Mouse (Mus musculus) midbrain, embryonic 15.5 days (tissue): Measurements from ENCODE around the gene 4930518I15Rik. TPM values are rescaled to one million over a fixed set of nuclear protein-coding genes. Genes with fewer than 3 reads are reported as not detected.
"Not testable (repeated sequence)": the region's sequence is repeated elsewhere in the genome, so short reads cannot be mapped to it uniquely, and the experiment has no call there.

ENCODE experiments used
- ATAC-seq: fragments of 200-750 bp; cut with Nextera tagmentation; replicated peaks from 2 replicates; pipeline ENCODE4 v1.8.0; 2017; ENCODE audit warnings: moderate TSS enrichment
- H3K27ac ChIP-seq: fragments of 300-500 bp; sonication (generic); 2 replicates; pipeline ENCODE4 v1.5.1; 2015; ENCODE audit warnings: mild to moderate bottlenecking, inconsistent platforms
- H3K27me3 ChIP-seq: fragments of 300-500 bp; sonication (generic); replicated peaks from 2 replicates; pipeline ENCODE4 v1.6.1; 2015; ENCODE audit warnings: inconsistent platforms
- H3K36me3 ChIP-seq: fragments of 300-500 bp; sonication (generic); replicated peaks from 2 replicates; pipeline ENCODE4 v1.6.1; 2015; ENCODE audit warnings: inconsistent platforms
- H3K4me1 ChIP-seq: fragments of 300-500 bp; sonication (generic); 2 replicates; pipeline ENCODE4 v1.6.1; 2015; ENCODE audit warnings: inconsistent platforms
- H3K4me2 ChIP-seq: fragments of 300-500 bp; sonication (generic); 2 replicates; pipeline ENCODE4 v1.6.1; 2015; ENCODE audit warnings: inconsistent platforms, mild to moderate bottlenecking, moderate library complexity
- H3K4me3 ChIP-seq: fragments of 300-500 bp; sonication (generic); 2 replicates; pipeline ENCODE4 v1.5.1; 2015; ENCODE audit warnings: mild to moderate bottlenecking, inconsistent platforms
- H3K9ac ChIP-seq: fragments of 300-500 bp; sonication (generic); 2 replicates; pipeline ENCODE4 v1.6.1; 2015; ENCODE audit warnings: mild to moderate bottlenecking, inconsistent platforms
- H3K9me3 ChIP-seq: fragments of 300-500 bp; sonication (generic); 2 replicates; pipeline ENCODE4 v1.6.1; 2016; ENCODE audit warnings: inconsistent platforms
- WGBS: fragments of 180-500 bp; shearing (Covaris S2); methylation state at CpG from one replicate; pipeline ENCODE4 v1.1.7; 2015; ENCODE audit warnings: mixed read lengths; 5-methylcytosine and 5-hydroxymethylcytosine counted together
- polyA plus RNA-seq: library from polyadenylated mRNA; unstranded; fragments of >200 nt; fragmentation: Nextera tagmentation; extraction: Ambion mirVana; gene quantifications from 2 replicates; pipeline ENCODE4 v1.2.1, GENCODE M21; 2015

The 4930518I15Rik gene
- polyA plus RNA-seq: 11.3 and 11.6 TPM in 2 replicates

- no peak for ATAC-seq
- no peak within 1 kb of the TSS for H3K4me3 ChIP-seq
- H3K36me3 ChIP-seq: no peaks in the 10 kb centered on the region
- peaks cover 16% of the 10 kb centered on the region for H3K4me1 ChIP-seq
- no peak within 1 kb of the TSS for H3K9ac ChIP-seq
- H3K27me3 ChIP-seq: no peaks in the 10 kb centered on the region
- H3K9me3 ChIP-seq: no peaks in the 10 kb centered on the region
- no peak within 1 kb of the TSS for H3K4me2 ChIP-seq
- 81% methylated on average over 2 of the region's 2 CpGs for WGBS
- no peak within 1 kb of the TSS for H3K27ac ChIP-seq
Measured at GRCm38 (mm10) chr2:156857835-156858234, at the start of gene 4930518I15Rik. Gene 4930518I15Rik (minus strand): TSS chr2:156857946.

GRCm38 (mm10) chr2:156905931-156906330, 48.2 kb upstream of the 4930518I15Rik start:
- not testable (repeated sequence) for H3K36me3 ChIP-seq, H3K27ac ChIP-seq, H3K4me3 ChIP-seq, H3K4me1 ChIP-seq, ATAC-seq, H3K27me3 ChIP-seq, H3K4me2 ChIP-seq, H3K9ac ChIP-seq, H3K9me3 ChIP-seq
- 36% methylated on average over 4 of the region's 4 CpGs for WGBS

GRCm38 (mm10) chr2:156904976-156905717, 47.4 kb upstream of the 4930518I15Rik start:
- H3K9ac ChIP-seq: no peak overlapping the region
- no peaks in the 10 kb centered on the region for H3K27me3 ChIP-seq
- H3K36me3 ChIP-seq: no peaks in the 10 kb centered on the region
- H3K4me2 ChIP-seq: no peak overlapping the region
- H3K9me3 ChIP-seq: no peaks in the 10 kb centered on the region
- WGBS: 32% methylated on average over 6 of the region's 6 CpGs
- no peak overlapping the region for H3K4me3 ChIP-seq
- ATAC-seq: no peak
- H3K4me1 ChIP-seq: no peaks in the 10 kb centered on the region
- H3K27ac ChIP-seq: no peak overlapping the region

GRCm38 (mm10) chr2:156903367-156903766, 45.6 kb upstream of the 4930518I15Rik start:
- Histone ChIP-seq H3K4me2 (no peak overlapping the region), H3K27ac (no peak overlapping the region), H3K4me1 (no peaks in the 10 kb centered on the region), H3K36me3 (no peaks in the 10 kb centered on the region), H3K9ac (no peak overlapping the region), H3K27me3 (no peaks in the 10 kb centered on the region), H3K9me3 (no peaks in the 10 kb centered on the region), H3K4me3 (no peak overlapping the region)
- ATAC-seq: no peak
- WGBS: 31% methylated on average over 2 of the region's 2 CpGs

- H3K4me3 ChIP-seq, H3K9me3 ChIP-seq, H3K4me1 ChIP-seq, ATAC-seq, H3K4me2 ChIP-seq, H3K9ac ChIP-seq, H3K27ac ChIP-seq, H3K27me3 ChIP-seq, H3K36me3 ChIP-seq: not testable (repeated sequence)
- 81% methylated on average over 4 of the region's 4 CpGs for WGBS
Measured at GRCm38 (mm10) chr2:156902411-156902810, 44.7 kb upstream of the 4930518I15Rik start.

GRCm38 (mm10) chr2:156901883-156902282, 44.1 kb upstream of the 4930518I15Rik start:
- no peaks in the 10 kb centered on the region for H3K4me1 ChIP-seq
- no peak overlapping the region for H3K27ac ChIP-seq
- ATAC-seq: no peak
- H3K4me3 ChIP-seq: no peak overlapping the region
- WGBS: 81% methylated on average over 6 of the region's 6 CpGs
- no peak overlapping the region for H3K9ac ChIP-seq
- no peaks in the 10 kb centered on the region for H3K27me3 ChIP-seq
- H3K4me2 ChIP-seq: no peak overlapping the region
- H3K36me3 ChIP-seq: no peaks in the 10 kb centered on the region
- H3K9me3 ChIP-seq: no peaks in the 10 kb centered on the region

- no peak overlapping the region for H3K4me2 ChIP-seq
- ATAC-seq: no peak
- H3K27me3 ChIP-seq: no peaks in the 10 kb centered on the region
- H3K27ac ChIP-seq: no peak overlapping the region
- no peaks in the 10 kb centered on the region for H3K9me3 ChIP-seq
- WGBS: 68% methylated on average over 2 of the region's 2 CpGs
- H3K4me1 ChIP-seq: no peaks in the 10 kb centered on the region
- no peak overlapping the region for H3K4me3 ChIP-seq
- no peak overlapping the region for H3K9ac ChIP-seq
- no peaks in the 10 kb centered on the region for H3K36me3 ChIP-seq
Measured at GRCm38 (mm10) chr2:156901344-156901743, 43.6 kb upstream of the 4930518I15Rik start.

- Histone ChIP-seq H3K9me3 (no peaks in the 10 kb centered on the region), H3K4me1 (no peaks in the 10 kb centered on the region), H3K4me3 (no peak overlapping the region), H3K27me3 (no peaks in the 10 kb centered on the region), H3K9ac (no peak overlapping the region), H3K4me2 (no peak overlapping the region), H3K36me3 (no peaks in the 10 kb centered on the region), H3K27ac (no peak overlapping the region)
- no peak for ATAC-seq
- 73% methylated on average over 4 of the region's 4 CpGs for WGBS
Measured at GRCm38 (mm10) chr2:156899184-156899583, 41.4 kb upstream of the 4930518I15Rik start.

GRCm38 (mm10) chr2:156898374-156898773, 40.6 kb upstream of the 4930518I15Rik start:
- Histone ChIP-seq H3K4me2 (no peak overlapping the region), H3K4me1 (no peaks in the 10 kb centered on the region), H3K36me3 (no peaks in the 10 kb centered on the region), H3K27me3 (no peaks in the 10 kb centered on the region), H3K4me3 (no peak overlapping the region), H3K9me3 (no peaks in the 10 kb centered on the region), H3K9ac (no peak overlapping the region), H3K27ac (no peak overlapping the region)
- WGBS: 70% methylated on average over 4 of the region's 4 CpGs
- no peak for ATAC-seq

- Histone ChIP-seq H3K4me2 (no peak overlapping the region), H3K36me3 (no peaks in the 10 kb centered on the region), H3K9ac (no peak overlapping the region), H3K9me3 (no peaks in the 10 kb centered on the region), H3K27me3 (no peaks in the 10 kb centered on the region), H3K27ac (no peak overlapping the region), H3K4me3 (no peak overlapping the region), H3K4me1 (peaks cover 11% of the 10 kb centered on the region)
- 84% methylated on average over 9 of the region's 9 CpGs for WGBS
- no peak for ATAC-seq
Measured at GRCm38 (mm10) chr2:156897034-156897433, 39.3 kb upstream of the 4930518I15Rik start.

- ATAC-seq: no peak
- 74% methylated on average over 9 of the region's 9 CpGs for WGBS
Measured at GRCm38 (mm10) chr2:156896384-156896914, 38.7 kb upstream of the 4930518I15Rik start.

GRCm38 (mm10) chr2:156894496-156895265, 36.9 kb upstream of the 4930518I15Rik start:
- Histone ChIP-seq H3K36me3 (no peaks in the 10 kb centered on the region), H3K9me3 (no peaks in the 10 kb centered on the region), H3K4me2 (no peak overlapping the region), H3K27me3 (no peaks in the 10 kb centered on the region), H3K9ac (no peak overlapping the region), H3K27ac (no peak overlapping the region), H3K4me1 (peaks cover 15% of the 10 kb centered on the region), H3K4me3 (no peak overlapping the region)
- ATAC-seq: no peak
- WGBS: 84% methylated on average over 15 of the region's 15 CpGs

More at GRCm38 (mm10) chr2:156896384-156896914, 38.7 kb upstream of the 4930518I15Rik start:
- Histone ChIP-seq H3K27ac (no peak overlapping the region), H3K4me2 (no peak overlapping the region), H3K4me1 (peaks cover 15% of the 10 kb centered on the region), H3K9ac (no peak overlapping the region), H3K36me3 (no peaks in the 10 kb centered on the region), H3K4me3 (no peak overlapping the region), H3K27me3 (no peaks in the 10 kb centered on the region), H3K9me3 (no peaks in the 10 kb centered on the region)
